Mouse (Mus musculus) heart, adult 2 months (tissue): ENCODE measurements around the gene Clasp1. TPM values are rescaled to one million over a fixed set of nuclear protein-coding genes. Genes with fewer than 3 reads are reported as not detected.

Experiments used
- DNase-seq, 2 experiments: peaks; one replicate each; pipeline ENCODE4 v3.0.0; 2021
- H3K27ac ChIP-seq: fragments of 200-600 bp; 2 replicates; pipeline ENCODE4 v1.8.1; 2022
- H3K27me3 ChIP-seq: fragments of 200-500 bp; 2 replicates; pipeline ENCODE4 v1.6.1; 2012; ENCODE audit warnings: mild to moderate bottlenecking, low read length, inconsistent platforms, mixed read lengths; ENCODE audit not compliant: control insufficient read depth, insufficient read depth
- H3K36me3 ChIP-seq: fragments of 200-500 bp; 2 replicates; pipeline ENCODE4 v1.6.1; 2012; ENCODE audit warnings: low read length, inconsistent platforms; ENCODE audit not compliant: control insufficient read depth, insufficient read depth
- H3K4me1 ChIP-seq: fragments of 200-500 bp; 2 replicates; pipeline ENCODE4 v1.6.1; 2011; ENCODE audit warnings: low read length; ENCODE audit not compliant: control insufficient read depth, insufficient read depth
- H3K4me3 ChIP-seq: fragments of 200-600 bp; 2 replicates; pipeline ENCODE4 v1.8.1; 2022
- H3K79me2 ChIP-seq: fragments of 200-500 bp; replicated peaks from 2 replicates; pipeline ENCODE4 v1.6.1; 2012; ENCODE audit warnings: mild to moderate bottlenecking, inconsistent platforms, low read length, moderate library complexity, mixed read lengths; ENCODE audit not compliant: control insufficient read depth, insufficient read depth
- H3K9ac ChIP-seq: fragments of 200-500 bp; 2 replicates; pipeline ENCODE4 v1.6.1; 2012; ENCODE audit warnings: low read depth, mild to moderate bottlenecking, control low read depth, inconsistent platforms, low read length, mixed read lengths
- CTCF ChIP-seq: fragments of 200-600 bp; IDR thresholded peaks from 2 replicates; pipeline ENCODE4 v1.8.1; 2022; ENCODE audit warnings: antibody characterized with exemption, mild to moderate bottlenecking, moderate library complexity
- EP300 ChIP-seq: fragments of 200-500 bp; IDR thresholded peaks from 2 replicates; pipeline ENCODE4 v1.6.1; 2011; ENCODE audit warnings: low read depth, low read length, control low read depth; ENCODE audit not compliant: insufficient read depth
- POLR2A ChIP-seq: fragments of 200-500 bp; IDR thresholded peaks from 2 replicates; pipeline ENCODE4 v1.6.1; 2011; ENCODE audit warnings: mild to moderate bottlenecking, low read depth, low read length, control low read depth; ENCODE audit not compliant: insufficient read depth
- WGBS: fragments of 180-500 bp; shearing (Covaris S2); methylation state at CpG from one replicate; pipeline ENCODE4 v1.1.7; 2018; 5-methylcytosine and 5-hydroxymethylcytosine counted together
- intact Hi-C: fragments of 180-260 bp; cut with DNase I; formaldehyde crosslinking; loops from one replicate; pipeline ENCODE4 v1.15.1; 2025
- polyA plus RNA-seq: library from polyadenylated mRNA; depleted of rRNA; stranded (reverse); fragments of >200 nt; gene quantifications from 2 replicates; pipeline ENCODE4 v1.2.3, GENCODE M21; 2012
- total RNA-seq, 2 experiments: library from RNA; stranded (reverse); gene quantifications; 2 replicates each; pipeline ENCODE4 v1.2.3; 2021

Gene Clasp1
- total and polyA plus RNA-seq, 3 experiments, result 148 to 407 (median 323) TPM

DNA sequence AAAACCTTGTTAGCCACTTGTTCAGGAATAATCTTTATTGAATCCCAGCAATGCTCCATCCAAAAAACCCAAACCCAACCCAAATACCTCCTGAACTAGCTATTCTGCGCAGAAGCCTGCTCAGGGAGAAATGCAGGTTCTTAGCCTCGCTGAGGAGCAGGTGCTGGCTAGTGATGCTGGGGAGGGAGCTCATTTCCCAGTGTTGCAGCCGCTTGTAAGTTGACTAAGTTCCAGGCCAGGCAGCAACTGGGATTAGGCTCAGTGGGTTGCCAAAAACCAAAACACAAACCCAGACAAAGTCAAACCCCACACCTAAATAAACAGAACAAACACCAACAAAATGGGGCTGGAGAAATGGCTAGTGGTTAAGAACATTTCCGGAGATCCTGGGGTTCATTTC, 20.4 kb downstream of the Clasp1 start:
- no peak for TF ChIP-seq CTCF
- Histone ChIP-seq H3K4me1 (peaks cover 1% of the 10 kb centered on the region; the same call in 1 of the 2 replicates), H3K27me3 (no peaks in the 10 kb centered on the region), H3K27ac (no peak overlapping the region), H3K9ac (no peak overlapping the region), H3K79me2 (peaks cover 18% of the 10 kb centered on the region), H3K4me3 (no peak overlapping the region), H3K36me3 (peaks cover 5% of the 10 kb centered on the region; the same call in 1 of the 2 replicates)
- no peak for DNase-seq
- intact Hi-C loops, result no loop called here
- WGBS, result 76% methylated on average over 4 of the region's 4 CpGs

DNA sequence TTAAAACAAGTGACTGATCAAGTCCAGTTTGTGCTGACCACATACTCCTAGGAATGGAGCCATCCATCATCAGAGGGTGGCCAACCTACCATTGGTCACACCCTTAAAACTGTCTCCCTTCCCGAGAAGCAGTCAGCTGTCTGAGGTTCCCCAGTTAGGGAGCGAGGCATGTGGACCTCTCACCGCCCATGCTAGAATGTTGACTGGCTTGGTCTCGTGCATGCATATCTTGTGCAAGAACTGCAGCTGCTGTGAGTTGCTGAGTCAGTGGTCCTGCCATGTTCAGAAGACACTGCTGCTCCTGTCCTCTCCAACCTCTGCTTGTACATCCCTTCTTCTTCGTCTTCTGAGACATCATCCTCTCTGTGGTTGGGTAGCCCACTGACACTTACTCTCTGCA, 22.0 kb downstream of the Clasp1 start:
- intact Hi-C loops, result no loop called here
- TF ChIP-seq EP300 (no peak), POLR2A (no peak), CTCF (no peak)
- H3K27me3 ChIP-seq, result no peaks in the 10 kb centered on the region
- no peak overlapping the region for H3K27ac ChIP-seq
- no peak overlapping the region for H3K9ac ChIP-seq
- peaks cover 2% of the 10 kb centered on the region; the same call in 1 of the 2 replicates for H3K36me3 ChIP-seq
- H3K4me1 ChIP-seq, result peaks cover 1% of the 10 kb centered on the region; the same call in 1 of the 2 replicates
- no peak overlapping the region for H3K4me3 ChIP-seq
- peaks cover 18% of the 10 kb centered on the region for H3K79me2 ChIP-seq
- 81% methylated on average over 5 of the region's 5 CpGs for WGBS
- no peak for DNase-seq

GRCm38 (mm10) chr1:118413169-118413568, 24.3 kb downstream of the Clasp1 start:
- no peak overlapping the region for H3K9ac ChIP-seq
- 85% methylated on average over 2 of the region's 2 CpGs for WGBS
- TF ChIP-seq CTCF (no peak), EP300 (no peak), POLR2A (no peak)

DNA sequence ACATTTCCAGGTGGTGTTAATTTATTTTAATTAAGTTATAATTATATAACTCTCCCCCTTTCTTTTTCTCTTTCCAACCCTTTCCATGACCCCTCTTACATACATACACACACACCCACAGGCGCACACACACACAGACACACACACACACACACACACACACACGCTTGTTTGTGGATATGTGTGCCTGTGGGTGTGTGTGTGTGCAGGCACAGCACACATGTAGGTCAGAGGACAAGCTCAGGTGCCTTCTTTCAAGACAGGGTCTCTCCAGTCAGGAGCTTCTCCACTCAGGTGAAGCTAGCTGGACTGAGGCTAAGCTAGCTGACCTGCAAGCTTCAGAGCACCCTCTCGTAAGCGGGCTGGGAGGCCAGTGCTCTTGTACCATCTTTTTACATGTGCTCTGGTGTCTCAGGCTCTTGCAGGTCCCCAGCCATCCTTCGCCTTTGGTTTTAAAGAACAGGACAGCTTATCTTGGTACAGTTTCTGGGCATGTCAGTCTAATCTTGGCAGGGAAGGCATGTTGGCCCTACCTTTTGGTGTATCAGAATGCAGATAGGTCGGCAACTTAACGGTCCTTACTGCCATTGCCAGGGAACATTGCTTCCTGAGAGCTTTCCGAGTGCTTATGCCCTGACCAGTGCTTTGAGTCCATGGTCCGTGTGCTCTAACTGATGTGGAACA, 28.3 kb downstream of the Clasp1 start:
- Histone ChIP-seq H3K27ac (no peak overlapping the region), H3K36me3 (peaks cover 6% of the 10 kb centered on the region; the same call in 1 of the 2 replicates), H3K27me3 (no peaks in the 10 kb centered on the region), H3K79me2 (peaks cover 8% of the 10 kb centered on the region), H3K4me3 (no peak overlapping the region), H3K4me1 (peaks cover 4% of the 10 kb centered on the region; the same call in 1 of the 2 replicates), H3K9ac (no peak overlapping the region)
- peak in 1 of 2 experiments; percentile 17 for DNase-seq
- WGBS, result 66% methylated on average over 9 of the region's 9 CpGs
- intact Hi-C loops, result no loop called here
- no peak for TF ChIP-seq CTCF
- no peak for TF ChIP-seq POLR2A
- no peak for TF ChIP-seq EP300

More at GRCm38 (mm10) chr1:118413169-118413568, 24.3 kb downstream of the Clasp1 start:
- Histone ChIP-seq H3K79me2 (peaks cover 12% of the 10 kb centered on the region), H3K27me3 (no peaks in the 10 kb centered on the region), H3K27ac (no peak overlapping the region), H3K4me1 (peaks cover 2% of the 10 kb centered on the region; the same call in 1 of the 2 replicates), H3K36me3 (no peaks in the 10 kb centered on the region), H3K4me3 (no peak overlapping the region)
- intact Hi-C loops, result no loop called here
- no peak for DNase-seq

DNA sequence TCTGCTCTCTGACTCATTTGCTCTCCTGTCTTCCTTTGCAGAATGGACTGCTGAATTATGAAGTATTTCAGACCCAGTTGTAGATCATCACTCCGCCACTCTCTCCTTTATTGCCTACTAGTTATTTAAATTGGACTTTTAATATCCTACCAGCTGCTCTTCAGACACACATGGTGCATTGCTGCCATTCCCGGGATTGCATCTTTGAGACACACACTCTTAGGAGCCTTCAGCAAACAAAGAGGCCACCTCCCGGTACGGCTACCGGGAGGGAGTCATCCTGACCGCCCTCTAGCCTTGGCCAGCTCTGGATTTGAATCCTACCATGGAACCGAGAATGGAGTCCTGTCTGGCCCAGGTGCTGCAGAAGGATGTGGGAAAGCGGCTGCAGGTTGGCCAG, 30.5 kb downstream of the Clasp1 start:
- intact Hi-C loops, result no loop called here
- H3K27ac ChIP-seq, result no peak overlapping the region
- no peak for TF ChIP-seq POLR2A
- TF ChIP-seq EP300, result no peak
- no peak for TF ChIP-seq CTCF

DNA sequence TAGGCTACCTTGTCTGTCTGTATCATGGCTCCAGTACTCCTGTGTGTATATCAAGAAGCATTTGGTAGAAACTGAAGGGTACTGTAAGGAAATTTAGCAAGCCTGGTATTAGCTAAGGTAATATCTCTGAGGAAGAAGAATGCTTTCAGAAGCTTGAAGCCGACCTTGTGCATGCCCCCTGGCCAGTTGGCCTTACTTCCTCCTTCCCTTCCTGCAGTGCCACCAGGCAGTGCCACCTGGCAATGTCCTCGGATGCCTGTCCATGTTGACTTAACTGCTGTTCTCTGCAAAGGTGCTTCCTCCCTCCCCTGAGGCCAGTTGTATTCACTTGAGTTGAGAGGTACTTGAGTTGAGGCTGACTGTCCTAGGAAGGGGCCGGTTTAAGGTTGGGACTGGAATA, 32.3 kb downstream of the Clasp1 start:
- no peak overlapping the region for H3K9ac ChIP-seq
- TF ChIP-seq POLR2A (no peak), CTCF (no peak), EP300 (no peak)
- H3K27ac ChIP-seq, result no peak overlapping the region
- WGBS, result 46% methylated on average over 3 of the region's 3 CpGs
- intact Hi-C loops, result no loop called here
- H3K4me1 ChIP-seq, result peaks cover 4% of the 10 kb centered on the region; the same call in 1 of the 2 replicates
- no peaks in the 10 kb centered on the region for H3K27me3 ChIP-seq
- DNase-seq, result no peak
- no peaks in the 10 kb centered on the region; the same call in 1 of the 2 replicates for H3K79me2 ChIP-seq
- no peak overlapping the region for H3K4me3 ChIP-seq
- H3K36me3 ChIP-seq, result peaks cover 6% of the 10 kb centered on the region

More for the DNA sequence above, 30.5 kb downstream of the Clasp1 start:
- H3K79me2 ChIP-seq, result no peaks in the 10 kb centered on the region; the same call in 1 of the 2 replicates
- H3K4me1 ChIP-seq, result peaks cover 4% of the 10 kb centered on the region; the same call in 1 of the 2 replicates
- no peaks in the 10 kb centered on the region for H3K27me3 ChIP-seq
- peaks cover 6% of the 10 kb centered on the region; the same call in 1 of the 2 replicates for H3K36me3 ChIP-seq
- no peak overlapping the region for H3K4me3 ChIP-seq
- H3K9ac ChIP-seq, result no peak overlapping the region
- 91% methylated on average over 8 of the region's 8 CpGs for WGBS
- DNase-seq, result no peak
